Mouse (Mus musculus): ENCODE measurements around the gene Osgep. TPM values are rescaled to one million over a fixed set of nuclear protein-coding genes. Genes with fewer than 3 reads are reported as not detected.
"Not testable (repeated sequence)": the region's sequence is repeated elsewhere in the genome, so short reads cannot be mapped to it uniquely, and the experiment has no call there.

Osgep gene
- total RNA-seq (2021), result 10 to 100 TPM; 45.2 to 48.4 TPM
- long read RNA-seq, experiment 1, transcript Osgep-202 (11 exons, 3,388 nt), result major isoform, 53 of 60 reads
- long read RNA-seq, experiment 1, partial matches to known transcripts, result 3 of 60 reads
- long read RNA-seq, experiment 1, other reads (novel, unspliced or antisense), result 3 of 60 reads
- long read RNA-seq, experiment 2, transcript Osgep-202 (11 exons, 3,388 nt), result major isoform, 77 of 84 reads
- long read RNA-seq, experiment 2, partial matches to known transcripts, result 2 of 84 reads
- long read RNA-seq, experiment 2, other reads (novel, unspliced or antisense), result 4 of 84 reads

DNA sequence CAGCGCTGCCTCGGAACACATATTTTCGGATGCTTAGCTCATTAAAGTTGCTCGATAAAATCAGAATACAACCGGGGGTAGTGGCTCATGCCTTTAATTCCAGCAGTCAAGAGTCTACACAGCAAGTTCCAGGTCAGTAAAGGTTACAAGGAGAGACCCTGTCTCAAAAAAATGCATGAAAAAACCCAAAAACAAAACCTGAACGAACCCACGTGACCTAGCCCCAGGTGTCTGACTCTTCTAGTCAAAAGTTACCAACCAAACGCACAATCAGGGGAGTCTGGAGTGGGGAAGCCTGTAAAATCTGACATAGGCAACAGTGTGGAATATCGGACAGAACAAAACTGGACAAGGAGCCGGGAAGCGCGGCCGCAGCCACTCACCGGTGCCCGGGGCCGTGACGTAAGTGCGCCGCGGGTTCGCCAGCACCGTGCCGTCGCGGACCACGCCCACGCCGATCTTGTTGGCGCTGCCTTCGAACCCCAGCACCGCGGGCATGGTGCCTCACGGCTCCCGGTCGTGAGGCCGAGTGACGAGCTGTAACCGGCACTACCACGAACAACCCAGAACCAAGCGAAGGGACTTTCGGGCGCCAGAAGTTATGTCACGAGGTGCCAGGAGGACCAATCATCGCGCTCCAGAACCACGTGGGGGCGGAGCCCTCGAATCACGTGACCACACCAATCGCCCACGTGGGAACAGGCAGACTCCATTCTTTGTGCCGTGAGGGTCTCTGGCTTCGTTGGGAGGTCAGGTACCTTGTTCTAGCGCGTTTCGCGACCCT lies at the start of gene Osgep, which contains the start of gene Apex1:
Gene Osgep, minus strand, starts transcription at position 613 of the 784 bp plus-strand sequence.
Gene Apex1, plus strand, starts transcription at position 688 of the 784 bp plus-strand sequence.
- DNase-seq, result peak; percentile 94

DNA sequence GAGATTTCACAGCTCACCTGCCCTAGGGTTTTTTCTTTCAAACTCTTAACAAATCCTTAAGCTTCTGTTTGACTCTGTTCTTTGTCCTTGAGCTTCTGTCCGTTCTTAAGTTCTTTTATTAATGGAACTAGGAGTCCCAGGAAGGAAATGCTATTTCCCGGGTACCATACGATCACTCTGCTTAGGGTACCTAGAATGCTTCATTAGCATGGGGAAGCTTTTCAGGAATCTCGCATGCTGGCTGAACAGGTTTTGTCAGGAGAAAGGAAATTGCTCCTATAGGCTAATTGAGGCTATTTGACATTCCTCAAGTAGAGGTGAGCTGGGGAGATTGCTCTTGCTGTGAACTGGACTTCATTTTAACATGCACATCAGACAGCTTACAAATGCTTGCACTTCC lies 49.0 kb upstream of the Osgep start:
- no peak for DNase-seq

DNA sequence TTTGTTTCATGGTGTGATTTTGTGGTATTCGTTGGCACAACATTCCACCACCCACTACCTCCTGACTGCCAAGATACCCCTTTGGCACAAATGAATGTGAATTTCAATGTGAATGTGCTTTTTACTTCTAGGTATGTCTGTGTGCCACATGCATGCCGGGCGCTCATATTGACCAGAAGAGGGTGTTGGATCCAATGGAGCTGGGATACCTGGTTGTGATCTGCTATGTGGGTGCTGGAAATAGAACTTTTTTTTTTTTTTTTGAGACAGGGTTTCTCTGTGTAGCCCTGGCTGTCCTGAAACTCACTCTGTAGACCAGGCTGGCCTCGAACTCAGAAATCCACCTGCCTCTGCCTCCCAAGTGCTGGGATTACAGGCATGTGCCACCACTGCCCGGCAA lies 48.4 kb upstream of the Osgep start:
- not testable (repeated sequence) for DNase-seq

DNA sequence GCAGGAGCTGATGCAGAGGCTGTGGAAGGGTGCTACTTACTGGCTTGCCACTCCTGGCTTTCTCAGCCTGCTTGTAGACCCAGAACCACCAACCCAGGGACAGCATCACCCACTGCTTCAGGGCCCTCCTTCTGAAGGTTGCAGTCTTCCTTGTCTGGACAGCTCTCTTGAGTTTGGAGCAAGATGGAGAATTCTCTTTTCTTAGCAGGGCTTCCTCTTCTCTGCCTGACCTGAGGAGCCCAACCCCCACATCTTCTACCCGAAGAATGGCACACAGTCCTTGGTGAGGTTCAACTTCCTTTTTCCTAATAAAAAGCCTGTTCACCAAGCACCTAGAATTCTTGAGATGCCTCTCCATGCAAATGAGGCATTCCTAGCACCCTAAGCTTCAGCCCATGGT lies 46.1 kb upstream of the Osgep start:
- no peak for DNase-seq

DNA sequence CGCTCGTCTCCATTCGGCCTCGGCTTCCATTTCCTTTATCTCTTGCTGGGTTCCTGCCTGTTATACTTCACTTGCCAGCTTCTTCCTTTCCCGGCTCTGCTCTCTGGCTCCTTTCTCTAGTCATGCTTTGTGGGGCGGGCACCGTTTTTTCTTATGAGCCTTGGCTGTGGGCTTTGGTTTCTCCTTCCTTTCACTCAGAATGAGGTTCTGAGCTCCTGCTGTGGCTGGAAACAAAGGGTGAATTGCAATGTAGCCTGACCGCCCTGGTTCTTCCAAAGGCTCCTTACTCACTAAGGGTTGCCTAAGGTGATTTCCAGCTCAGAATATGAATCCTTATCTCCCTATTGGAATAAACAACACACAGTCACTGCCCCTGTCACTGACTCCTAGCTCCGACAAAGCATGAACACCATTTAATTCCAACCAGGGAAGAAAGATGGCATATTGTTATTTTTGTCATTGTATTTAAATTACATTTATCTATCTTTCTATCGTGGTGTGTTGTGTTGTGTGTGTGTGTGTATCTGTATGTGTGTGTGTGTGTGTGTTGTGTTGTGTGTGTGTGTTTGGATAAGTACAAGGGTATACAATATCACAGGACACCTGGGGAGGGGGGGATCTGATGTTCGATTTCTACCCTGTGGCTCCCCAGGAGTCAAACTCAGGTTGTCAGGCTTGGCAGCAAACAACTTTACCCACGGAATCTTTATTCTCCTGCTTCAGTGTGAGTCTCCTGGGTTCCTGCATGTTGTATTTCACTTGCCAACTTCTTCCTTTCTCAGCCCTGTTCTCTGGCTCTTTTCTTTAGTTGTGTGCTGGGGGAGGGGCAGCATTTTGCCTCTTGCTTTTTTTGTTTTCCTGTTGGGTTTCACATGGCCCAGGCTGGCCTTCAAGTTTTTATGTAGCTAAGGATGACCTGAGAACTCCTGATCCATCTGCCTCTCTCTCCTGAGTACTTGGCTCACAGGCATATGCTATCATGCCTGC lies 45.2 kb upstream of the Osgep start:
- DNase-seq, result no peak

DNA sequence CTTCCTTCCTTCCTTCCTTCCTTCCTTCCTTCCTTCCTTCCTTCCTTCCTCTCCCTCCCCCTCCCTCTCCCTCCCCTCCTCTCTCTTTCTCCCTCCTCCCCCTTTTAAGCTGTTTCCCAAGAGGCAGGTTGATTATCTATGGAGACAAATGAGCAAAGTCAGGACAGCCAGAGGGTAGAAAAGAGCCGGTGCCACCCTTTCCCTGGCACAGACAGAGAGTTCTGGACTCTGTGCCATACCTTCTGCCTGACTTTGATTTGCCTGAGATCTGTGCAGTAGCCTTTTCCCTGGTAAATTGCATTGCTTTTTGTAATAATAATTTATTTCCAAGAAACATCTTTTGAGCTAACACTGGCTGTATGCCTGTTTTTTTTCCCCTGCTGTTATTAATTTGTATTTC lies 44.3 kb upstream of the Osgep start:
- no peak for DNase-seq

DNA sequence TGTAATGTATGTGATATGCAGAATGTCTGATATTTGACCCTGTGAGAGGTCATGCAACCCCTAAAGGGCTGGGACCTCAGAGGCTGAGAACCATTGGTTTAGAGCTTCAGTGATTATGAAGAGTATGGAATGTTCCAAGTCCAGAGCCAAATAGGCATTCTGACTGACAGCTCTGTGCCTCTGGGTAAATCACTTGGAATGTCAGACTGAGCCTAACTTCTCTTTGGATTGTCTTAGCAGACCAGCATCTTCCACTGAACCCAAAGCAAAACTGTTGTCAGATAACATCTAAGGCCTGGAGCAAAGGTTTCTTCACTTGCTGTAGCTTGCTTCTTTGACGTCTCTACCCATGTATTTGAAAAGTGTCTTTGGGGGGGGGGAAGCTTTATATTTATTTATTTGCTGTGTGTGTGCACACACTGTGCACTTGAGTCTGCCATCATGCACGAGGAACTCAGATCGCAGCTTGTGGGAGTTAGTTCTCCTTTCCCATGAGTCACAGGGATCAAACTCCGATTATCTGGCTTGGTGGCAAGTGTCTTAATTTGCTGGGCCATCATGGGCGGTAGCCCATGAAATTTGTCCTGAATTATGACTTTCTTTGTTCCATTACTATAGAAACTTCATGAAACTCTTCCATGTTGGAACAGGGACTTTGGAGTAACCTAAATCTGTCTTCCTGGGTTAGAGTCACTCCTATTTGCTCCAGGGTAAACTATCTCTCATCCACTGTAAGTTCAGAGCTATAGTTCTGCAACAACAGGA lies 43.7 kb upstream of the Osgep start:
- DNase-seq, result no peak

DNA sequence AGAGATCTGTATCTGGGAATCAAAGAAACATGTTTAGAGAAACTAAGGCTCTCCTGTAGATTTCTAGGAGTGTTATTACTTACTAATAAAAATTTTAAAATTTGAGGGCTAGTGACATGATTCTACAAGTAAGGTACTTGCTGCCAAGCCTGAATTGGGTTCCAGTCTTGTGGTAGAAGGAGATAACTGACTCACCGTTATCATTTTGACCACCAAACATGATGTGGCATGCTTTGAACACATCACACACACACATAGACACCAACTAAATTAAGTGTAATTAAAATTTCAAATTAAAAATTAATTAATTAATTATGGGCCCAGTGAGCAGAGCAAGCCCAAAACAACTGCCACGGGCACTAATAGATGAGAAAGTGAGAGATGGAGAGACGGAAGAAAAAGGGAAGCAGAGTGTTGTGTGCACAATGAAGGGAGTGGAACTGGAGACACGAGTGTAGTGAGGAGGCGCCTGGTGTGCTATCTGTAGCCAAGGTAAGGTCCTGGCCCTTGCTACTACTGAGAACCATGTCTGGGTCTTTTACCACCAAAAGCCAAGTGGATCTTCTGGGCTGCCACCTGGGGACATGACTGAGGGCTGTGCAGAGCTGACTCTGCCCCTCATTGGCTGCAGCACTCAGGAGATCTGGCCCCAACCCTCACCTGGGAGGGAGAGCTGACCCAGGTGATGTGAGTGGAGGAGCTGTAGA lies 33.7 kb upstream of the Osgep start:
- not testable (repeated sequence) for DNase-seq

DNA sequence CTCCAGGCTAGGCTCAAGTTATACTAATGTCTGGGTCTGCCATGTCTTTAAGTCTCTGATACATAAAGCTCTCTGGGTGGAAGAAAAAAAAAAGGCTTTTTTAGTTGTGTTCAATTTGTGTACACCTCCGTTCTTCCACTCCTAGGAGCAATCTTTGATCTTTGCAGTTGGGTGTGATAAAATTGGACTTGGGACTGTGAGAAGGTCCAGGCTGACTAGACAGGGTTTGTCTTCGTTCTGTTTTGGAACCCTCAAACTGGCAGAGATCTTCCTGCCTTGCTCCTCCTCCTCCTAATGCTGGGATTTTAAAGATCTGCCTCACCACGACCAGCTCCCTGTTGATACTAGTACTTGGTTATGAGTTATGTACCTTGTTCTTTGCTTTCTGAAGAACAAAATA lies 32.5 kb upstream of the Osgep start:
- not testable (repeated sequence) for DNase-seq

DNA sequence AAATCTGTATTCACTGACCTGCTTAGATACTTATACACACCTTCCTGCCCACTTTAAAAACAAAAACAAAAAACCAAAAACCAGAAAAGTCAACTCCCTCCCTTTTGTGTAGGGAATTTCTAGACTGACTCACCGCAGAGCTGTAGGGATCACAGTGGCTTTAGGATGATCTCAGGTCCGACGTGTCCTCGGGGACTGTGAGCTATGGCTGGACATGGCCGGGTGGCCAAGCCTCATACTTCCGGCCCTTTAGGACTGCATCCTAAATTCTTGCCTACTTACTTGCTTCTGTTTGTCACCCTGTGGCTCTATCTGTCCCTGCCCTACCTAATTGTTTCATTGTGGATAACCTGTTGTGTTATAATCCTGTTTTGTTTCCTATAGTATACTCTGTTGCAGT lies 32.0 kb upstream of the Osgep start:
- DNase-seq, result not testable (repeated sequence)

DNA sequence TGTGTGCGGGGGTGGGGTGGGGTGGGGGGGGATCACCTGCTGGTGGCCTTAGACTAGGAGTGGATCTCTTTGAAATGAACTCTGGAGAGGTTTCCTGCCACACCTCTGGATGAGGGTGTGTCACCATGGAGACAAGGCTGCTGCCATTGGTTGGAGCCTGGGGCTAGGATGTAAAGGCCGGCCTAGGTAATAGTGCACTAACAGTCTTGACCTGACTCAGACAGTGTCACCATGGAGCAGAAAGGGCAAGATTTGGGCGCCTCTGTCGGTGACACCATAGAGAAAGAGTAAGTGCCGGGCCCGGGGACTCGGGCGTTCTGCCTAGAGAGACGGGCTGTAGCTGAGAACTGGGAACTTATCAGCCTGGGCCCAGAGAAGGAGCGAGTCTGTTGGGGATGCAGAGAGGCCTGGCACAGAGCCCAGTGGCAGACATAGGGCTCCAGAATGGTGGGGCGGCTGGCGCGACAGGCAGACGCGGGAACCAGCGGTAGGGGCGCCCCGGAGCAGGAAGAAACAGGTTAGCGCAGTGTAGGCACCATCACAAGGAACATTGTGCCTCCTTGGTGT lies 31.3 kb upstream of the Osgep start, which contains the start of gene Pnp2:
Gene Pnp2, plus strand, starts transcription at position 51 of the 567 bp plus-strand sequence.
- peak; percentile 25 for DNase-seq

DNA sequence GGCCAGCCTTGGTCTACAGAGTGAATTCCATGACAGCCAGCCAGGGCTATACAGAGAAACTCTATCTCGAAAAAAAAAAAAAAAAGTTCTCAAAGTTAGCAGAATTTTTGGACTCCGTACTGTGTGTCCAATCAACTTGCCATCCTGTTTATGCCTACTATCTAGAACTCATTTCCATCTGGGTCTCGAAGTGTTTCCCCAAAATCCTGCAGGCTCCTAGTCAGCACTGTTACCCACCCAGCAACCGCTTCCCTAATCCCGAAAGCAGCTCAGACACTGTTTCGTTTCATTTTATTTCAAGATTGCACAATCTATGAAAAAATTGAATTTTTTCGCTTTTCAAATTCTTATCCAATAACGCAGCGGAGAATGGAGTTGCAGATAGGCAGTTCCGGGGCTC lies 30.8 kb upstream of the Osgep start:
- no peak for DNase-seq

DNA sequence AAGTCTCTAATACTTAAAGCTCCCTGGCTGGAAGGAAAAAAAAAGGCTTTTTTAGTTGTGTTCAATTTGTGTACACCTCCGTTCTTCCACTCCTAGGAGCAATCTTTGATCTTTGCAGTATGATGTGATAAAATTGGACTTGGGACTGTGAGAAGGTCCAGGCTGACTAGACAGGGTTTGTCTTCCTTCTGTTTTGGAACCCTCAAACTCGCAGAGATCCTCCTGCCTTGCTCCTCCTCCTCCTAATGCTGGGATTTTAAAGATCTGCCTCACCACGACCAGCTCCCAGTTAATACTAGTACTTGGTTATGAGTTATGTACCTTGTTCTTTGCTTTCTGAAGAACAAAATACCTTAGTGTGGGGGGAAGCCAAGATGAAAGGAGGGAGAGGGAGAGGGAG lies 20.8 kb upstream of the Osgep start:
- not testable (repeated sequence) for DNase-seq

DNA sequence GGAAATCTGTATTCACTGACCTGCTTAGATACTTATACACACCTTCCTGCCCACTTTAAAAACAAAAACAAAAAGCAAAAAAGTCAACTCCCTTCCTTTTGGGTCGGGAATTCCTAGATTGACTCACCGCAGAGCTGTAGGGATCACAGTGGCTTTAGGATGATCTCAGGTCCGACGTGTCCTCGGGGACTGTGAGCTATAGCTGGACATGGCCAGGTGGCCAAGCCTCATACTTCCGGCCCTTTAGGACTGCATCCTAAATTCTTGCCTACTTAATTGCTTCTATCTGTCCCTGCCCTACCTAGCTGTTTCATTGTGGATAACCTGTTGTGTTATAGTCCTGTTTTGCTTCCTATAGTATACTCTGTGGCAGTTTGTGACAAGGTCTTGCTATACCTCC lies 20.4 kb upstream of the Osgep start:
- DNase-seq, result not testable (repeated sequence)

DNA sequence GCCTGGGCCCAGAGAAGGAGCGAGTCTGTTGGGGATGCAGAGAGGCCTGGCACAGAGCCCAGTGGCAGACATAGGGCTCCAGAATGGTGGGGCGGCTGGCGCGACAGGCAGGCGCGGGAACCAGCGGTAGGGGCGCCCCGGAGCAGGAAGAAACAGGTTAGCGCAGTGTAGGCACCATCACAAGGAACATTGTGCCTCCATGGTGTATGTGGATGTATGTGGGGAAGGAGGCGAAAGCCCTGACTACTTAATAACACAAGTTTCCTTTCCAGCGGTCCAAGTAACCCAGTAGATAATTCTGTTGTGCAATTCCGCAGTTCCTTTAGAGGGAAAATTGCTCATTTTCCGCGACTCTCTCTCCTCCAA lies 20.0 kb upstream of the Osgep start:
- not testable (repeated sequence) for DNase-seq

DNA sequence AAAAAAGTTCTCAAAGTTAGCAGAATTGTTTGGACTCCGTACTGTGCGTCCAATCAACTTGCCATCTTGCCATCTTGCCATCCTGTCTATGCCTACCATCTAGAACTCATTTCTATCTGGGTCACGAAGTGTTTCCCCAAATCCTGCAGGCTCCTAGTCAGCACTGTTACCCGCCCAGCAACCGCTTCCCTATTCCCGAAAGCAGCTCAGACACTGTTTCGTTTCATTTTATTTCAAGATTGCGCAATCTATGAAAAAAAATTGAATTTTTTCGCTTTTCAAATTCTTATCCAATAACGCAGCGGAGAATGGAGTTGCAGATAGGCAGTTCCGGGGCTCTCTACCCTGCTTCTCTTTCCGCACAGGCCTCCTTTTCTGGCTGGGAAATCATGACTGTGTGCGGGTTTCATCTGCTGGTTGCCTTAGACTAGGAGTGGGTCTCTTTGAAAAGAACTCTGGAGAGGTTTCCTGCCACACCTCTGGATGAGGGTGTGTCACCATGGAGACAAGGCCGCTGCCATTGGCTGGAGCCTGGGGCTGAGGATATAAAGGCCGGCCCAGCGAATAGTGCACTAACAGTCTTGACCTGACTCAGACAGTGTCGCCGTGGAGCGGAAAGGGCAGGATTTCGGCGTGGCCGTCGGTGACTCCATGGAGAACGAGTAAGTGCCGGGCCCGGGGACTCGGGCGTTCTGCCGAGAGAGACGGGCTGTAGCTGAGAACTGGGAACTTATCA lies 19.4 kb upstream of the Osgep start, which contains the start of gene Gm49342:
Gene Gm49342, plus strand, starts transcription at position 586 of the 736 bp plus-strand sequence.
- DNase-seq, result peak; percentile 91

DNA sequence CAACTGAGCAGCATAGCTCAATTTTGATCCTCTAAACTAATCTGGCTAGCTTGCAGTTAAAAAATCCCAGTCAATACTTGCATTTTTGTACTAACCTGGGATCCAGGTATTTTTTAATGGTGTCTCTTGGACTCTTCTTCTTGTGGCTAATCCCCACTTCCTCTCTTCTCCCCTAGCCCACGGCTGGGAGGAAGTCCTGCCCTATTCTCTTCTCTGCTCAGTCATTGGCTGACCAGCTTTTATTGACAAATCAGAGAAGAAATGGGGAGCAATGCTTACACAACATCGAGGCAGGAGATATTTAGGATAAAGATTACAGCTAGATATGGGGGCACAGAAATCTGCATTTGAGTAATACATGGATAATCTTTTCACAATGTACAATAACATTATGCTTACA lies 14.2 kb upstream of the Osgep start:
- no peak for DNase-seq

DNA sequence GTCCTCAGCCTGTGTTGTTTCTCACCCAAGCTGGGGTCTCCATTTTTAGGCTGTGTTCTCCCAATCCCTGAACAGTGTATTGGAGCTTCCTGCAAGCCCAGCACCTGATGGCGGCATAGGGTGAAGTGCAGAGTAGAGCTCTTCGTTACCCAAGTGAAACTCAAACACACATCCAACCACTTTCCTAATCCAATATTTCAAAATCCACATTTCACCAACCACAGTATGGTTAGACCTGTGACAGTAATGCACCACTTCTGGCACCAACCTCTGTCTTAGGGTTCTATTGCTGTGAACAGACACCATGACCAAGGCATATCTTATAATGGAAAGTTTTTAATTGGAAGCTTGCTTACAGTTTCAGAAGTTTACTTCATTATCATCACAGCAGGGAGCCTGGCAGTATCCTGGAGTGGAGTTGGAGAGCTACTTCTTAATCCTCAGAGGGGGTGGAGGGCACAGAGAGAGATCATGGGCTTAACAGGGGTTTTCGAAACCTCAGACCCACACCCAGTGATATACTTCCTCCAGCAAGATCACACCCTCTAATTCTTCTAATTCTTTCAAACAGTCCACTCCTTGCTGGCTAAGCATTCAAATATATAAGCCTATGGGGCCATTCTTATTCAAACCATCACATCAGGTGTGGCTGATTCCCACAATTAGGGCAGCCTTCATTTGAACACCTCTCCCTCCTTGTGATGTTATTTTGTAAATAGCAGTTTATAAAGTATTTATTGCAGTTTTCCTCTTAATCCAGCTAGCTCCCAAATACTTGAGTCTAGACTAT lies 13.6 kb upstream of the Osgep start:
- no peak for DNase-seq

DNA sequence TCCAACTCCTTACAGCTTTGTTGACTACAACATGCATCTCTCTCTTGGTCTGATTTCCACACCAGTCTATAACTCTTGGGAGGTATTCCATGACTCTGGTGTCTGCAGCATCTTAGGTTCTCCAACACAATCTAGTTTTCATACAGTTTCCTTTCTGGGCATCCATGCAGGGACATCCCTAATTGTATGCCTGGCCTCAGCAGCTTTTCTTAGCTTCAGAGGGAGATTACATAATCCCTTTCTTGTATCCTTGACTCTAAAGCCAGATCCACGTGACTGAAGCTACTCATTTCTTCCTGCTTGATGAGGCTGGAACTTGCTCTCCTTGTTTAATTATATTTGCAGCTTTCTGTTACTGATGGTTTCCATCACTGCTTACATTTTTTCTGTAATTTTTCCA lies 12.0 kb upstream of the Osgep start:
- DNase-seq, result no peak

All from gastrocnemius, postnatal 10 days (tissue).